In the genomic region with DNA sequence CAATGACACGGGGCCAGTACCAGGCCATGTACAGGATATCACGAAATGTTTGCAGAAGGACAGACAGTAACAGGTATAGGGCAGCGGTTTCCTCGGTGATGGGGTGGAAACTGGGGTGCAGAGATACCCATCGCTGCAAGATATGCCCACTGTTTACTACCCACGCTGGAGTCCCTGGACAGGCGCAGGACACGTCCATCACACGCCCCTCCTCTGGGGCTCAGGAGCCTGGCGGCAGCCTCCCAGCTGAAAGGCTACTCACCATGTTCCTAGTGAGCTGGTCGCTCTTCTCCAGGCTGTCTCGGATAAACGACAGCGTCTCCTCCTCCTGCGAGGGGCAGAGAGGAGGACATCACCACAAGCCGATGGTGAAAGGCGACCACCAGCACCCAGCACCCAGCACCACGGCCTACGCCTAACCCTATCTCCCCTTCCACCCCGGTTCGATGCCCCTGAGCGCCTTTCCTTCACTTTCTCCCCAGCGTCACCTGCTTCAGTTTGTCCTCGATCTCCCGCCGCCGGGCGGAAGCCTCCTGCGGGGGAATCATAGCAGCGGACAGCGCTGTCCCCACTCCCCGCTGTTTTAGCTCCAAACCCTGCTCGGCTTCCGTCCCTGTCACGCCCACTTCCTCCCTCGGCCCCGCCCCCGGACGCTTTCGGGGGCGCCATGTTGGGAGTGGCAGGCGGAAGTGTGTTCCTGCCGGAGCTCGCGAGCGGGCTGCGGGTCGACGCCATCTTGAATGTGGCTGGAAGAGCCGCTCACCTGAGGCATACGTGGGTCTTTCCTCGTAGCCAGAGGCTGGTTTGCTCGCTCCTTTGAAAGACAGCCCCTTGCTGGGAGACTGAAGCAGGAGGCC, we compare ENCODE assay signal across 8 mouse cellular contexts. TPM values are rescaled to one million over a fixed set of nuclear protein-coding genes. Genes with fewer than 3 reads are reported as not detected.
DNase-seq lines count a peak whose midpoint lies in the region; ATAC-seq and TF ChIP-seq lines count a peak whose summit lies in the region.

No protein-coding gene starts in this region.

- peak; percentile 67; the same call in 1 of the 2 replicates for TF ChIP-seq POLR2A in cortical plate, adult 2 months (IDR thresholded peaks at IDR 0.05; ENCODE audit: extremely low read depth, insufficient read depth, low read length)

- peak; percentile 90 for ATAC-seq in activated CD4-positive, CD25-positive, alpha-beta regulatory T cell, adult 4 months

- no peak for TF ChIP-seq CTCF in cortical plate, adult 2 months (IDR thresholded peaks at IDR 0.05; ENCODE audit: extremely low read depth, insufficient read depth, low read length)

- H3K9me3 ChIP-seq in megakaryocyte, embryonic 14.5 days, result peaks cover 7% of the 10 kb centered on the region; the same call in 1 of the 2 replicates

- H3K27me3 ChIP-seq in megakaryocyte, embryonic 14.5 days (replicated peaks), result no peaks in the 10 kb centered on the region

- H3K4me1 ChIP-seq in cortical plate, adult 2 months (ENCODE audit: control insufficient read depth, insufficient read depth, low read length), result peaks cover 1% of the 10 kb centered on the region; the same call in 1 of the 2 replicates
- H3K4me1 ChIP-seq in megakaryocyte, embryonic 14.5 days, result peaks cover 36% of the 10 kb centered on the region

- peak overlapping the region; percentile 95 for H3K4me3 ChIP-seq in cortical plate, adult 2 months (ENCODE audit: insufficient read depth, low read length)
- peak overlapping the region; percentile 99 for H3K4me3 ChIP-seq in megakaryocyte, embryonic 14.5 days (replicated peaks)

- H3K27ac ChIP-seq in cortical plate, adult 2 months (ENCODE audit: insufficient read depth, low read length), result no peak overlapping the region

- DNase-seq in gastrocnemius, adult 8-10 months (ENCODE audit: low spot score in 2 of 2), result peak; percentile 82 to 84
- peak; percentile 58 for DNase-seq in hindlimb bud, embryonic 11.5 days (ENCODE audit: extremely low spot score, low read depth, low spot score)
- DNase-seq in left cerebral cortex, adult 8-10 months (ENCODE audit: low spot score in 2 of 2), result peak; percentile 73 to 89
- peak; percentile 96 to 97 for DNase-seq in right cerebral cortex, postnatal 10 days (ENCODE audit: low spot score in 2 of 2)
- DNase-seq in urinary bladder, postnatal 25 days (ENCODE audit: low spot score), result peak; percentile 89

- peaks cover 40% of the 10 kb centered on the region for H3K36me3 ChIP-seq in megakaryocyte, embryonic 14.5 days (replicated peaks; ENCODE audit: low read length)

RNA-seq across cellular contexts. Expression of a gene that starts 0.7 kb away (rescaled TPM):
- polyA plus RNA-seq in activated CD4-positive, CD25-positive, alpha-beta regulatory T cell, adult 4 months (2017; shearing (Covaris generic)), result 10 to 100 TPM; 49.2 to 80.4 TPM
- polyA plus RNA-seq in cortical plate, adult 2 months (2012; rRNA removed), result 91.3 and 95.8 TPM in 2 replicates
- total RNA-seq in gastrocnemius, adult 8-10 months (2022), result 10 to 100 TPM; 62.3 to 84.9 (median 73.3) TPM
- 100 to 1,000 TPM in 3 of 4 experiments, 10 to 100 TPM in 1; 99.6 to 115 (median 106) TPM for total RNA-seq in left cerebral cortex, adult 8-10 months (2022)
- 2.7 and 6.7 TPM in 2 replicates for polyA plus RNA-seq in megakaryocyte, embryonic 14.5 days (2012; ENCODE audit: insufficient read depth, low replicate concordance)

RNA-seq across cellular contexts. Expression of a gene that starts 25.6 kb away (rescaled TPM):
- polyA plus RNA-seq in activated CD4-positive, CD25-positive, alpha-beta regulatory T cell, adult 4 months (2017; shearing (Covaris generic)), result not detected
- polyA plus RNA-seq in cortical plate, adult 2 months (2012; rRNA removed), result not detected in 2 replicates
- under 1 TPM in 2 of 4 experiments, not detected in 2; 0.20 to 0.24 TPM for total RNA-seq in gastrocnemius, adult 8-10 months (2022)
- not detected for total RNA-seq in left cerebral cortex, adult 8-10 months (2022)
- not detected in 2 replicates for polyA plus RNA-seq in megakaryocyte, embryonic 14.5 days (2012; ENCODE audit: insufficient read depth, low replicate concordance)

RNA-seq across cellular contexts. Expression of a gene that starts 28.8 kb away (rescaled TPM):
- polyA plus RNA-seq in activated CD4-positive, CD25-positive, alpha-beta regulatory T cell, adult 4 months (2017; shearing (Covaris generic)), result not detected
- 4.2 and 6.6 TPM in 2 replicates for polyA plus RNA-seq in cortical plate, adult 2 months (2012; rRNA removed)
- total RNA-seq in gastrocnemius, adult 8-10 months (2022), result not detected
- 1 to 10 TPM; 4.4 to 8.6 (median 4.7) TPM for total RNA-seq in left cerebral cortex, adult 8-10 months (2022)
- polyA plus RNA-seq in megakaryocyte, embryonic 14.5 days (2012; ENCODE audit: insufficient read depth, low replicate concordance), result 0.12 and 0.84 TPM in 2 replicates

RNA-seq across cellular contexts. Expression of a gene that starts 32.3 kb away (rescaled TPM):
- polyA plus RNA-seq in activated CD4-positive, CD25-positive, alpha-beta regulatory T cell, adult 4 months (2017; shearing (Covaris generic)), result 10 to 100 TPM; 33.1 to 42.4 TPM
- polyA plus RNA-seq in cortical plate, adult 2 months (2012; rRNA removed), result 63.4 TPM in 2 replicates
- total RNA-seq in gastrocnemius, adult 8-10 months (2022), result 10 to 100 TPM; 86.7 to 99.9 (median 90.8) TPM
- total RNA-seq in left cerebral cortex, adult 8-10 months (2022), result 10 to 100 TPM; 66.5 to 72.8 (median 70.5) TPM
- polyA plus RNA-seq in megakaryocyte, embryonic 14.5 days (2012; ENCODE audit: insufficient read depth, low replicate concordance), result 4.7 and 34.1 TPM in 2 replicates
